Mouse (Mus musculus) adrenal gland, adult 18-20 months (tissue): Measurements from ENCODE around the gene Wasf2. TPM values are rescaled to one million over a fixed set of nuclear protein-coding genes. Genes with fewer than 3 reads are reported as not detected.
A peak's percentile ranks its signal among the peaks of the same experiment; 100 is the strongest.
"Not testable (repeated sequence)": the region's sequence is repeated elsewhere in the genome, so short reads cannot be mapped to it uniquely, and the experiment has no call there.

Experiments used
- DNase-seq, 2 experiments: peaks; one replicate each; pipeline ENCODE4 v3.0.0; 2021 to 2022; ENCODE audit warnings: low spot score in 2 of 2
- total RNA-seq, 2 experiments: library from RNA; stranded (reverse); gene quantifications; 1 replicate in 1 of 2; 2 replicates in 1 of 2; pipeline ENCODE4 v1.2.3; 2021

The Wasf2 gene
- total RNA-seq, 2 experiments from 2014 or later, result 97.5 to 102 TPM

- peak; percentile 75 to 78 for DNase-seq
Measured at GRCm38 (mm10) chr4:133094936-133095733, 35.2 kb upstream of the Wasf2 start.

- not testable (repeated sequence) for DNase-seq
Measured at GRCm38 (mm10) chr4:133095734-133096065, 34.6 kb upstream of the Wasf2 start.

GRCm38 (mm10) chr4:133096671-133097070 is 33.6 kb upstream of the Wasf2 start:
- not testable (repeated sequence) for DNase-seq

- no peak for DNase-seq
Measured at GRCm38 (mm10) chr4:133101751-133102150, 28.6 kb upstream of the Wasf2 start.

GRCm38 (mm10) chr4:133103525-133104193 is 26.6 kb upstream of the Wasf2 start:
- no peak for DNase-seq

- no peak for DNase-seq
Measured at GRCm38 (mm10) chr4:133104194-133104569, 26.1 kb upstream of the Wasf2 start.

GRCm38 (mm10) chr4:133106691-133107090 is 23.6 kb upstream of the Wasf2 start:
- no peak for DNase-seq

- peak in 1 of 2 experiments; percentile 56 for DNase-seq
Measured at GRCm38 (mm10) chr4:133107788-133108281, 22.5 kb upstream of the Wasf2 start.

GRCm38 (mm10) chr4:133108481-133109334 is 21.6 kb upstream of the Wasf2 start:
- DNase-seq, result no peak

- DNase-seq, result no peak
Measured at GRCm38 (mm10) chr4:133109335-133109801, 20.9 kb upstream of the Wasf2 start.

- no peak for DNase-seq
Measured at GRCm38 (mm10) chr4:133112175-133112838, 18.0 kb upstream of the Wasf2 start.

- no peak for DNase-seq
Measured at GRCm38 (mm10) chr4:133113351-133113882, 16.9 kb upstream of the Wasf2 start.

- no peak for DNase-seq
Measured at GRCm38 (mm10) chr4:133114762-133115161, 15.5 kb upstream of the Wasf2 start.

GRCm38 (mm10) chr4:133115721-133116429 is 14.4 kb upstream of the Wasf2 start:
- DNase-seq, result no peak

- DNase-seq, result no peak
Measured at GRCm38 (mm10) chr4:133116756-133117470, 13.4 kb upstream of the Wasf2 start.

- peak; percentile 60 to 63 for DNase-seq
Measured at GRCm38 (mm10) chr4:133117556-133118411, 12.5 kb upstream of the Wasf2 start.

GRCm38 (mm10) chr4:133118775-133119375 is 11.4 kb upstream of the Wasf2 start:
- DNase-seq, result no peak

GRCm38 (mm10) chr4:133119579-133119978 is 10.7 kb upstream of the Wasf2 start:
- DNase-seq, result no peak
